Mouse (Mus musculus) heart, postnatal 0 days (tissue): Measurements from ENCODE around the gene Prkn.

Experiments
- CTCF ChIP-seq: IDR thresholded peaks from 2 replicates; pipeline ENCODE4 v1.5.1; 2016; ENCODE audit warnings: antibody characterized with exemption, control low read depth, low read depth
- EP300 ChIP-seq: IDR thresholded peaks from 2 replicates; pipeline ENCODE4 v1.6.1; 2016; ENCODE audit warnings: antibody characterized with exemption, low read depth

DNA sequence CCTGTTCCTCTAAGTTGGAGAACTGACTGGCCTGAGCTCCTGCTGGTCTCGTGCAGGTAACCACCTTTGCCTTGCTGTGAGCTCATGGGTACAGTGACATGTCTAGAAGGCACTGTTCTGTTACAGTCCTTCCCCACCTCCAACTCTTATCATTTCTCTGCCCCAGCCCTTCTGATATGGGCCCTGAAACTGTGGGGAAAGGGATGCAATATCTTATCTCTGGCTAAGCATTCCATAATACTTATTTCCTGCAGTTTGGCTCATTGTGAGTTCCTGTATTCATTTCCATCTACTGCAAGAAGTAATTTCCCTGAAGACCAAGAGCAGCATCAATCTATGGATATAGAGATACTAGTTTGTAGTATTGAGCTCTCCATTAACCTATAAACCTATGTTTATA, 506.1 kb downstream of the Prkn start:
- no peak for TF ChIP-seq EP300
- TF ChIP-seq CTCF: no peak
